Mouse (Mus musculus) retina, adult 2 months (tissue): ENCODE results near the gene Kitl.

ENCODE experiments used
- DNase-seq: peaks from one replicate; pipeline ENCODE4 v3.0.0-alpha.2; 2012; ENCODE audit warnings: low read depth, low spot score

Kitl gene

GRCm38 (mm10) chr10:100015370-100016325 is at the start of gene Kitl:
TSS of gene Kitl (plus strand) at chr10:100015630.
- no peak for DNase-seq

DNA sequence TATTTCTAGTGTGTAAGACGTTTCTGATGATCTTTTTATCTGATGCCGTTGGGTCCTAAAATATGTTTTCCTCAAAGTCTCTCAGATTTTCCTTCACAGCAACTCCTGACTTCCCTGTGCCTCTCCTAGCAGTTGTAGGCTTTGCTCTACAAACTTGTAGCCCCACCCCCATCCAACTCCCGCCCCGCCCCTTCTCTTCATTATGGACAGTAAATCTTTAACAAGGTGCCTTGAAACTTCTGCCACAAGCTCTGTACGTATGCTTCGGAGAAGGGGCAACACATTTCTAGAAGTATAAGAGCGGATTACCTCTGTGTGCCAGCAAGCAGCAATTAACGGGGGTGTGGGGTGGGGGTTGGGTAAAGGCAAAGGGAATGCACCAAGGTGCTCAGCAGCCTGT is 42.6 kb upstream of the Kitl start:
- DNase-seq = no peak

DNA sequence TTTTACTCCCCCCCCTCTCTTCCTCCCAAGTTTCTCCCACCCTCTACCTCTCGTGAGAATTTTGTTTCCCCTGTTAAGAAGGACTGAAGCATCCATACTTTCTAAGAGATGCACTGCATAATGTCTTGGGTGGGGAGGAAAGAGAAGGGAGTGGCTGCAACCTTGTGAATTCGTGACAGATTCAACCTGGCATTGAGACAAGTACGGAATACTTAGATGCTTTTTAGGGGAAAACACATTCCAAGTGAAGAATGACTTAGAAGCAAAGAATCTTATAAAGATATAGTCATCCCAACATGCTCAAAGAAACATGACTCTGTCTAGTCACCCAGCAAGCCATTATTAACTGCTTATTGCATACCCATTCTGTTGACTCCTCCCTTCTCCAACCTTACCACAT is 35.3 kb upstream of the Kitl start:
- no peak for DNase-seq

DNA sequence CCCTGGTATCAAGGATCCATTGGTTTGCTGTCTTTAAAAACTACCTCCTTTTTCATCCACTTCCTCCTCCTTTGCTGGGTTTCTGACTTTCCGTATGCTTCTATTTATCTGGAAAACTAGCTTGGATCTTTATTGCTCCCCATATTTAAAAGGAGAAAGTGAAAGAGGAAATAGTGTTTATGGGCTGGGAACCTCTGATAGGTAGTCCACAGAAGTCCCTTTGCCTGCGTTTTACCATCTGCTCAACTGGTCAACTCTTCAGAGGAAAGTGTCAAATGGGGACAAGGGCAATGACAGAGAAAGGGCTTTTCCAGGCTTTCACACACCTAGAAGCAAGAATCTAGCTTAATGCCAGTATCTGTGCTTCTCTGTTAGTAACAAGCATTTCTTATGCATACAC is 34.5 kb upstream of the Kitl start:
- no peak for DNase-seq

GRCm38 (mm10) chr10:99981887-99982286 is 33.5 kb upstream of the Kitl start:
- no peak for DNase-seq

GRCm38 (mm10) chr10:99986745-99987144 is 28.7 kb upstream of the Kitl start:
- no peak for DNase-seq

GRCm38 (mm10) chr10:99989758-99990157 is 25.7 kb upstream of the Kitl start:
- no peak for DNase-seq

DNA sequence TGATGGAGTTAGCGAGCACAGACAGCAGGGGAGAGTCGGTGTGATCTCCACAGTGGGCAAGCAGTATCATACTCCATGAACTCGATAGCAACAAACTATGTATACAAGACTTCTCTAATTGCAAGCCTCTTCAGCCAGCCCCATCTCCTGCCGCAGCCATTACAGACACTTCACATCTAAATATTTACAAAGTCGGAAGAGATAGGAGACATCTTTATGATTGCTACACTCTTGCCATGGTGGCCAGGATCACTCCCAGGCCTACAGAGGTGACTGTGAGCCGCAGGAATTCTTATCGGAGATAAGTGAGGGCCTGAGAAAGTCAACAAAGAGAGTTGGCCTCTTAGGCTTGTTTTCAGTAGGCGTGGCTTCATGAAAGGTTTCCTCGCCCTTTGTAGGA is 23.3 kb upstream of the Kitl start:
- DNase-seq = no peak

GRCm38 (mm10) chr10:100001452-100001851 is 14.0 kb upstream of the Kitl start:
- no peak for DNase-seq

GRCm38 (mm10) chr10:100003797-100004196 is 11.6 kb upstream of the Kitl start:
- no peak for DNase-seq

DNA sequence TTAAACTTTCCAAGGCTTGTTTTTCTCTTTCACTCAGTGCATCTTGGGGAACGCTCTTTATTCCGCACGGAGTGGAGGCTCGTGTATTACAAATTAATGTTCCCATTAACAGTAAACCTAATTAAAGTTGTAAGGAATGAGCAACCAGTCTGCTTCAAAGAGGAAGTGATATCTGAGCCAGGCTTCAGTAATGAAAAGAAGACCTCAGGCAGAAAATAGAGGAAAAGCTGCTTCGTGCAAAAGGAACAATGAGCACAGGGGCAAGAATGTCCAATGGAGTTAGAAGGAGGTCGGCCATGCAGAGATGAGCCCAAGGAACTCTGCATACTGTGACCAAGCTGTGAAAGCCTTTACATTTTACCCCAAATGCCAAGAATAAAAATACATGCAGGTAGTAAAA is 5.7 kb upstream of the Kitl start:
- no peak for DNase-seq

DNA sequence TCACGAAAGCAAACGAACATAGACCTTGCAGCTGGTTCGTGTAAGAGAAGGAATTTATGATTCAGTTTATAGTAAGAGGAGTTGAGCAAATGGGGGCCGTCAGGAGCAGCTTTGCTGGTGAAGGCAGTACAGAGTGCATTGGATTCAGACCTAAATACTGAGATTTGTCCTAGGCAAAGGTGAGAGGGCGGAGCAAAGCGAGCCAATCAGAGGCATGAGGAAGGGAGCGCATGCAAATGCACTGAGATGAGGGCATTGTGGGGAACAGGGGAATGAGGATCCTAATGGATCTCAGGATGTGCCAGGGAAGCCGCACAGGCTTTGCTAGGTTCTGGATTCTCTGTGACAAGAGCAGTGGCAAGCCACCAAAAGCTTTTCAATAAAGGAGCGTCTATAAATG is 5.1 kb upstream of the Kitl start:
- DNase-seq = no peak

DNA sequence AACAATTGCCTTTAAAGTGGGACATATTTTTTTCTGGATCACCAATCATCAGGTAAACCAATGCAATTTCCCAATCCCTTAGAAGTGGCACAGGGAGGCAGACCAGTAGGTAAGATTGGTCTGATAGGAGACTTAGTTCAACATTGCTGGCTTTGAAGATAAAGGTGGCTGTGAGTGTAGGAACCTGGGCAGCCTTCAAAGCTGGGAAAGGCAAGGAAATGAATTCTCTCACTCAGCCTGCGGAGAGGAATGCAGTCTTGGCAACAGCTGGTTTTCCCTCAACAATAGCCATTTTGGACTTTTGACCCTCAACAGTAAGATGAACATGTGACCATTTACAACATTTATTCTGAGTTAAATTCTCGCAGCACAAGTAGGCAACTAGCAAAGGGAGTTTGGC is 1.3 kb upstream of the Kitl start:
- no peak for DNase-seq

GRCm38 (mm10) chr10:100016326-100016709 is 888 bp downstream of the Kitl start:
- no peak for DNase-seq

GRCm38 (mm10) chr10:100016941-100017770 is 1.7 kb downstream of the Kitl start:
- no peak for DNase-seq

DNA sequence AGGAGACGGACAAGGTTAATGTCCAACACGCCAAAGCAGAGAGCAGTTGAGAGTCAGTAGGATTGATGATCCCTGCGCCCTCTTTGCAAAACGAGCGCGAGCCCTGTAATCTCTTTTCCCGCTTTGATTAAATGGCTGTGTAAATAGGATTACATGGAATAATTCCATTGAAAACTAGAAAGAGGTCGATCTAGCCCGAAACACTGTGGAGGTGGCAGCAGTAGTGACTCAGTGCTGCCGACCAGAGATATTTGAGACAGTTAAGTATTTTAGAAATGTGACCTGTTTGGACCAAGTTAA is 2.3 kb downstream of the Kitl start:
- no peak for DNase-seq

DNA sequence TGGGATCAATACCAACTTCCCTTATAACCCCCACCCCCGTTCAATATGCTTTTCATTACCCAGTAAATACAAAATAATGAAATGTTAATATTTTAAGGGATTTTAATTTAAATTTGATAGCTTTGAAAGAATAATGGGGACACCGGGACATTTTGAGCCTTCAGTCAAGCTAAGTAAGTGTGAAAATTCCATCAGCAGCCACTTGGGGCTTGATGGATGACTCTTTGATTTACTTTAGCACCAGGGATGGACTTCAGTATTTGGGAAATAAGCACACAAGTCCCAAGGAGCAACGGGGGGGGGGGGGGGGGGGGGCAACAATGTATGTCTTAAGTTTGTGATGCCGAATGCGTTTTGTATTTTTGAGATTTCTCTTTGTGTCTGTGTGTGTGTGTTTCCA is 3.1 kb downstream of the Kitl start:
- DNase-seq = no peak

DNA sequence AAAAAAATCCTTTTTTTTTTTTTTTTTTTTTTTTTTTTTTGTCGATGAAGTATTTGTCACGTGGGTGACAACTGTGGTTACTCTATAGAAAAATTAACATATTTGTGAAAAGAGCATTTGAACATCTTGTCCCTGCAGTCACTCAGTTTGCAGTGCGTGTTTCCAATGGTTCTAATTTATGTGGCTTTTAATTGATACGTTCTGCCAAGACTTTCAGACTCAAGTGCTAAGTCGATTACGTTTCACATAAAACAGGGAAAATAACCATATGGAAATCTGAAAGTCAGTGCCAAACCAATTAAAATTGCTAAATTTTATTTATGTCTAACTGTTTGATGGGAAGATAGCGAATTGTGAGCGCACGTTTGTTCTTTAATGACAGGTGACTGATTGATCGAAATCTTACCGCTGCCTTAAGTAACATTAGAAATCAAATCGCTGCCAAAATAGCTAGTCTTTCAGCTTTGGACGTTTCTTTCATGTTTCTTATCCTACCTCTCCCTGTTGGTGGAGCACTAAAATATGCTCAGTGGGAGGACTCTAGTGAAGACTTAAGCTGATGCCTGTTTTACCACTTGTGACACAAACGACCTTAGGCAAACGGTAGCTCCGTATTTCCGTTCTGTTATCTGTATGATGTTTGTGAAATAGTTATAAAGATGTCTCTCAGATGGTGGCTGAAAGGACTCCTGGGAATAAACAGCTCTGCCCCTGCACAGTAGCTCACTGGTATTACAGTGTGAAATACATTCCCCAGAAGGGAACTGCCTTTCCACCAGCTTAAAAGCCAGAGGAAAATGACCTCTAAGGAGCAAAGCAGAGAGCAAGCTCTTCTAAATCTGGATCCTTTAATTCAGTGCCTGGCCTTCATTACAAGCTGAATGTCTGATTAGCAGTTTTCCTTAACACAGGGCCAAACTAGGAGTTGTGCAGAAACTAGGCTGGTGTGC is 4.1 kb downstream of the Kitl start:
- DNase-seq = no peak

- DNase-seq = no peak
Observed at GRCm38 (mm10) chr10:100022090-100022834, 6.8 kb downstream of the Kitl start.

GRCm38 (mm10) chr10:100022835-100023093 is 7.3 kb downstream of the Kitl start:
- no peak for DNase-seq

DNA sequence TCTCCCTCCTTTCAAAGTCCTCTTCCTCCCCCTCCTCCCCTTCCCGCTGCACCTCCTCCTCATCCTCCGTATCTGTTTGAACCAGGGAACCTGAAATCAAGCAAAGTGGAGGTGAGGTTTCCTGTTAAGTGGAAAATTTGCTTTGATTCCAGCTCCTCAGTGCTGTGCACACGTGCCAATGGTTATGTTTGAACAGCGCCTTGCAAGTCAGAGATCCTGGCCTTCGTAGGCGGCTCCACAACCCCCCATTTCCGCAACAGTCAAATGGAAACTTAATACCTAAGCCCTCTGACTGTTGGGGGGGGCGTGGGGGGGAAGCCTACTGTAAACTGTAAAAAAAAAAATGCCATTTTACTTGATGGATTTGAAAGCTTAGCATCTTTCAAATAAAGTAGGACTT is 10.2 kb downstream of the Kitl start:
- no peak for DNase-seq
